Mouse (Mus musculus) ZHBTc4 (cell line): ENCODE data around the gene Slc48a1.

Experiments
- DNase-seq: peaks from one replicate; pipeline ENCODE4 v3.0.0-alpha.2; 2011; ENCODE audit warnings: low read depth, low spot score

The Slc48a1 gene

DNA sequence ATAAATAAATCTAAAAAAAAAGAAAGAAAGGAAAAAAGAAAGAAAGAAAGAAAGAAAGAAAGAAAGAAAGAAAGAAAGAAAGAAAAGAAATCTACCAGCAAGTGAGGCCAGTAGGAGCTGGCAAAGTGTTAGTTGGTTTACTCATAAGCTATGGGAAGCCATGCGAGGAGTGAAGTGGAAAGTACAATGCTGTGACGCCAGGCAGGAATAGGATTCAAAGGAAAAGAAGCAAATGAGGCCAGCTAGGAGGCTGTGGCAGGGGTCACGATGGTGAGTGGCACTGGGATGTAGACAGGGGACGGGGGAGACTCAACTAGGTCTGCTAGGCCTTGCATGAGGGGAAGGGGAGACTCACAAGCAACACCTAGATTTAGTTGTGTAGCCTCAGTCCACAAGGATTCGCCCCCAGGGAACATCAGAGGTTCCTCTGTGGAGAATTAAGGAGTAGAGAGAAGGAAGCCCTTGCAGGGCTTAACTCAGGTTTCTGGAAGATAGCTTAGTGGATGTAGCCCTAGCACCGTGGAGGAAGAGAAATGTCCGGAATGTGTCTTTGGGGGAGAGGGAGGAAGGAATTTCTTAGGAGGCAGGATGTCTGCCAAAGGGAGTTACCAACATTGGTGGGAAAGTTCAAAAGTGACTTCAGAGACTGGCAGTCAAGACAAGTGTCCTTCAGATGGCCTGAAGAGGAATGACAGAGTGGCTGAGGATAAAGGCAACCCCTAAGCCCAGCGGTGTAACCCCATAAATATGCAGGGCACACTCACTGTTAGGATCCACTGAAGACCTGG lies at the start of gene Slc48a1:
Slc48a1 (plus strand) TSS at position 210 of the 788 bp plus-strand sequence.
- DNase-seq = no peak

DNA sequence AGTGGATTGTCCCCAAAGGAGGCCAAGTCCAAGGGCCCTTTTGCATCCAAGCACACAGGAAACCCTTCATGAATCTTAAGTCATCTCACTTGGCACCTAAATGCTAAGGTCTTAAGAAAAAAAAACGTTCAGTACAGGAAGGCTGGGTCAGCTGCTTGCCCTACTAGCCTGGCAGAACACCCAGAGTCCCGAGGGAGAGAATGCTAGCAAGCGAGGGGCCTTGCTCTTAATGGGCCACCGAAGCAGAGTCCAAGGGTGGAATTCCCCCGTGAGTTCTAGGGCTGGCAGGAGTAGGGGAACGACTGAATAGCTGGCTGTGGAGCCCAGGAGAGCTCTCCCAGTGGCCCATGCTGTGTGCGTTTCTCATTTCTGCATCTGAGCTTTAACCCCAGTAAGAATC lies 49.5 kb upstream of the Slc48a1 start:
- no peak for DNase-seq

DNA sequence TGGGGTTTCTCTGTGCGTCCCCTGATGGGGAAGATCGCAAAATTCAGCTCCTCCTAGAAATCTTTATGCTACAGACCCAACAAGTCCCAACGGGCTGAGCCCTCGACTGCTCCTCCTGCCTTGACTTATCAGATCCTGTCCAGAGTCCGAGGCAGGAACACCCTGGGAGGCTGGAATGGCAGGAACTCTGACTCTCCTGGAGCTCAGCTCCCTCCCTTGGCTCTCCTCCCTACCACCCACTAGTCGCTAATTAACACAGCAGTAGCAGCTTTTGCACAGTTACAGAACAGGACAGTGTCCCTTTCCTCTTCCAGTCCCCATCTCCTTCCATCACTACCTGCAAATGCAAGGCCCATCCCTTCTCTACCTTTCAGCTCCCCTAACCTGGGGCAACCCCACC lies 48.0 kb upstream of the Slc48a1 start:
- no peak for DNase-seq

DNA sequence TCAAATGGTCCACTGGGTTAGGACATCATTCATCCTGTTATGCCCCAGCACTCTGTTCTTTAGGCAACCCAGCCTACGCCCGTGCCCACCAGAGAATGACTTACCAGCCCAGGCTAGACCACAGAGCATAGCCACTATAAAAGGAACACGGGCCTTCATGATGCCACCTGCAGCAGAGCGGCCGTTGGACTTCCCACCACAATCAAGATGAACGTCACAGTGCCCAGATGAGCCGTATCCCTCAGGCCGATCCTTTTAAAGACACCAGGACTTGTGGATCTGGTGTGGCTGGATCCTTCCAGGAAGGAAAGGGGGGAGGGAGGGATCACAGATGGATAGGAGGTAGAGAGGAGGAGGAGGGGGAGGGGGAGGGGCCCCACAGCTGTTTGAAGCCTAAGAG lies 47.2 kb upstream of the Slc48a1 start, which contains the start of gene Endou:
Endou (minus strand) TSS at position 229 of the 400 bp plus-strand sequence.
- no peak for DNase-seq

DNA sequence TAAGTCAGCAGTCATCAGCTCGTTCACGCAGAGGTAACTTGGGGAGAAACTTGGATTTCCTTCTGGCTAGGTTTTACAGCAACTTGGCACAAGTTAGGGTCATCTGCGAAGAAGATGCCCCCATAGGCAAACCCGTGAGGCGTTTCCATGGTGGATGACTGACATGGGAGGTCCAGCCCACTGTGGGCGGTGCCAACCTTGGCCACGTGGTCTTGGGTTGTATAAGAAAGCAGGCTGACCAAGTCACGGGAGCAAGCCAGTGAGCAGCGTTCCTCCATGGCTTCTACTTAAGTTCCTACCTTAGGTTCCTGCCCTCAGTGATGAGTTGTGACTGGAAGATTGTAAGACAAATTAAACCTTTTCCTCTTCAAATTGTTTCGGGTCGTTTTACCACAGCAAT lies 46.3 kb upstream of the Slc48a1 start:
- no peak for DNase-seq

DNA sequence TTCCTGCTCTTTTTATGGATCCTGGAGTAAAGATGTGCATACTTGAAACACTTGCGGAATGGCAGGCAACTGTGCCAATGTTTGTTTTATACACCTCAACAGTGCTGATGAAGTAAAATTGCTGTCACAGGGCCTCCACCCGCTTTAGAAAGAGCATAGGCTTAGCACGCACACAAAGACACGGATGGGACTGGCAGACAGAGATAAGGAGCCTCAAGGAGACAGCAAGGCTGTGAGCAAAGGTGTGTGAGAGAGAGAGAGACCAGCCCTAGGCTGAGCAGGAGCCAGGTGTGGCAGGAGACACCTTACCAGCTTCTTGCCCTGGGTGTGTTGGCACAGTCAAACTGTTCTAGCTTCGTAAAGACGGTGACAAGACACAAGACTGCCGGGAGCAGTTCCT lies 39.4 kb upstream of the Slc48a1 start:
- DNase-seq = no peak

DNA sequence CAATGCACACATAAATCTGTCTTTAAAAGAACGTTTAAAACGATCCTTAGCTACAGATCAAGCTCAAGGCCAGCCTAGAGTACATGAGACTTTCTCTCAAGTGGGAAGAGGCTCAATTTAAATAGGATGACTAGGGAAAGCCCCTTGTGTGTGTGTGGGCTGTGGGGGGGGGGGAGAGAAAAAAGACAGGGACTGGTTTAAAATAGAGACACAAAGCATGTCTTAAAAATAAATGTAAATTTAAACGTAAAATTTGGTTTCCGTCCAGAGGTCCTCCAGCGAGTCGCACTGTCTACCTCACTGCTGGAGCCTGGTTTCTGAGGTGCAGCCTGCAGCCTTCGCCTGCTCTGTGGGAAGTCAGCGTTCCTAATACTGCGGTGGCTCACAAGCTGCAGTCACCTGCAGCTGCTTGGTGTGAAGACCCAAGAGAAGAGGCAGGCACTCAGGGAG lies 38.0 kb upstream of the Slc48a1 start:
- DNase-seq = no peak

DNA sequence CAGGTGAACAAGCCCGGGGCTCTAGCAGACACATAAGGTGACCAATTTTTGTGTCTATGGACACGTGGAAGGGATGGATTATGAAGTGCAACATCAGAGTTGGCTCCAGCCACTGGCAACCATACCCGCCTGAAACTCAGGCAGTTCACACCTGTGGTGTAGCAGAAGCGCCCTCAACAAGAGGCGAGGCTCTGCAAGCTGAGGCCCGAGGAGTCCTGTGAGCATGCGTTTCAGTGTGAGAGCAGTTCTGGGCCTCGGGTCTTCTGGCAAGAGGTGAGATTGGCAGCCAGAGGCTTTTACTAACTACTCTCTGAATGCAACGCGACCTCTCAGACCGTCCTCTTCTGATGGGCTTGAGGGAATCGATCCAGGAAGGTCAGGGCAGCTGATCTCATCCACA lies 36.7 kb upstream of the Slc48a1 start:
- no peak for DNase-seq

DNA sequence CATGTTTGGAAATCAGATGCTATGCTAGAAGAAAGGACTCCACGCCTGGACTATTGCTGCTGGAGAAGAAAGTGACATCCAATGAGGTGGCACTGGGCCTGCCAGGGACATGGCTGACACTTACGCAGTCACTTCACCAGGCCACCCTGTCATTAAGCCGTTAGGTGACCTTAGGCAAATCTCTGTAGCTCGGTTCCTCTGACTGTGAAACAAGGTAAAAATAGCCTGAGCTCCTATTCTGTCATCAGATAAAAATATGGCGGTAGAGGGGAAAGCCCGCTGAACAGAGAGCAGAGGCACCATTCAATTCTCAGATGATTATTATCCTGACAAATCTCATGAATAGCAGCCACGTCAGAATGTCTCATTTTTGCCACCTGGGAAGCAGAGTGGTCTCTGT lies 36.2 kb upstream of the Slc48a1 start:
- DNase-seq = no peak

DNA sequence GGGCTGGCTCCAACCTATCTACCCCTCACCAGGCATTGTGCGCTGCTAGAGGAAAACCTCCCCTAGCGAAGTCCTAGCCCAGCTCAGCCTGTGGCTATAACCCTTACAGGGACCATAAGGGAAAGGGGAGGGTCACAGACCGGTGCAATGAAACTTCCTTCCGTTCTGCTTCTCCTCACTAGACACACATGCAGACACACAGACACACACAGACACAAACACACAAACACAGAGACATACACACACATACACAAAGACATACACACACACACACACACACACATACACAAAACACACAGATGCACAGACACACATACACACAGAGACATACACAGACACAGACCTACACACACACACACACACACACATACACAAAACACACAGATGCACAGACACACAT lies 35.7 kb upstream of the Slc48a1 start:
- no peak for DNase-seq

DNA sequence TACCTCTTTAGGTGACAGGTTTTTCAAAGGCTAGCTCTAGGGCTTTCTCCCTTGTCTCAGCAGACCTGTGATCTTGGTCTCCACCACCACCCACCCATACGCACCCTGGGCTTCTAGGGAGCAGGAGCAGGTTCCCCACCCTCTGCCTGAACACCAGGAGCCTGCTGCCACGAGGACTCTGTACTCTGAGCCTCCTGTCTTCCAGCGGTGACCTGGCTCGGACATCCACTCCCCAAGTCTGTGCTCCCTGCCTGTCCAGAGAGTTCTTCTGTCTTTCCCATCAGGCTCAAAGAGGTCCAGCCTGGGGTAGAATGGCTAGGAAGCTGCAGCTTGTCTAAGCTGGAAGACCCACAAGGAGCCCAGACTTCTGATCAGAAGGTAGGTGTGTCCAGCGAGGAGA lies 35.1 kb upstream of the Slc48a1 start:
- no peak for DNase-seq

DNA sequence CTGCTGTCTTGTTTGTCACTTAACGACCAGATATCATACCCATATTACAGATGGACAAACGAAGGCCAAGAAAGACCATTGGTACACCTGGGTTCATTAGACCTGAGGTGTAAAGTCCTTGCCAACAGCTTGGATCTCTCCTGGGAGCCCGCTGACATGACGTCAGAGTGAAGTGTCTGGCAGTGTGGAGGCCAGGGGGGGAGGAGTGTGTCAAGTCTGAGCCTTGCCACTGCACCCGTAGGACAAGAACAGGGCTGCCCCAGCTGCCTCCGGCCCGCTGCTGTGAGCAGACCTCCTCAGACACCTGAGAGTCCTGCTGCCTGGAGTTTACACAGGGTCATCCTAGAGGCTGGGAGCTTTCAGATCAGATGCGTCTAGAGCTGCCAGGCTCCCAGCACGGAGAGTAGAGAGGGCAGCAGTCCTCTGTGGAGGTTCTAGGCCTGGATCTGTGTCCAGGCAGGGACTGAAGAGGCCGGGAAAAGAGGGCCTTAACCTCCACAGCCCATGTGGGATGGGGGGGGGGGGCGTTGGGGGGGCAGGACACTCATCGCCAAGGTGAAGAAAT lies 34.3 kb upstream of the Slc48a1 start:
- no peak for DNase-seq

DNA sequence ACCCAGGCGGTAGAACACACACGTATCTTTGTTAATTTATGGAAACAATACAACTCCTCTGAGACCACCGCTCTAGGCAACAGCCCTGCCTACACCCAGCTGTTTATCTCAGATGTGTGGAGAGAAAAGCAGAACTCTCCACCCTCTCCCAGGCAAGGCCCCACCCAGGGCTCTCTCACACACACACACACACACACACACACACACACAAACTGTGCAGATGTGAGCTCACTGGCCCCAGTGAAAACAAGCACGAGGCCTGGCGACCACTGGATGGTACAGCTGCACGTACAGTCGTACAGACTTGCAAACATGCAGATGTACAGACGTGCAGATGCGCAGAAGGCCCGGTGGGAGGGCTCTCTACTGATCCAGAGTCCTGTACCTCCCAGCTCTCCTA lies 33.4 kb upstream of the Slc48a1 start:
- no peak for DNase-seq

DNA sequence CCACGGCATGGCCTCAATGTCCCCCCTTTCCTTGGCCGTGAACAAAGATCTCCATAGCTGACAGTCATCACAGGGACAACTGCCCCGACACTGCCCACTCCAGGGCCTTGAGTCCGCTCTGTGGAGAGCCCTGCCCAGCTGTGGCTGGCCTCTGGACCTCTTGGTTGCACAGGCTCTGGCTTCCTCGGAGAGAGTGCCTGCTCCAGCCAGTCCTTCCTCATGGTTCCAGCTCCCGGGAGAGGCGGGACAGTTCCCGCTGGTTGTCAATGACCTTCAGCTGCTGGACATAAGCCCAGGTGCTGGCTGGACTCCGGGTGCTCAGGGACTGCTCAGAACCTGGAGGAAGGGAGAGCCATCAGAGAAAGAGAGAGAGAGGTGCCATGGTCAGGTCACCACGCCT lies 33.0 kb upstream of the Slc48a1 start:
- DNase-seq = no peak

DNA sequence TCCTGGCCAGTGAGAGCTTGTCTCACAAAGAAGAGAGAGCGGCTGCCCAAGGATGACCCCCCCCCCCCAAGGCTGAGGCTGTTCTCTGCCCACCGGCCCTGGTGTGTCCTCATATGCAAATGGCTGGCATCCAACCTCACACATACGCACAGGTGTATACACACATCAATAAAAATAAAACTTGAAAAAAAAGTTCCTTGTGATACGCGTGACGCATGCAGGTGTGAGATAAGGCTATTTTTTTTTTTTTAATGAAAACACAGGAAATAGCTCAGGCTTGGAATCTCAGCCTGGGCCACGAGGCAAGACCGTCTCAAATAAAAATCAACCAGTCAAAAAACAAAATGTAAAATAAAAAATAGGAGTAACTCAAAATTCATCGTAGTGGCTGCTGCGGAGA lies 32.0 kb upstream of the Slc48a1 start:
- no peak for DNase-seq

DNA sequence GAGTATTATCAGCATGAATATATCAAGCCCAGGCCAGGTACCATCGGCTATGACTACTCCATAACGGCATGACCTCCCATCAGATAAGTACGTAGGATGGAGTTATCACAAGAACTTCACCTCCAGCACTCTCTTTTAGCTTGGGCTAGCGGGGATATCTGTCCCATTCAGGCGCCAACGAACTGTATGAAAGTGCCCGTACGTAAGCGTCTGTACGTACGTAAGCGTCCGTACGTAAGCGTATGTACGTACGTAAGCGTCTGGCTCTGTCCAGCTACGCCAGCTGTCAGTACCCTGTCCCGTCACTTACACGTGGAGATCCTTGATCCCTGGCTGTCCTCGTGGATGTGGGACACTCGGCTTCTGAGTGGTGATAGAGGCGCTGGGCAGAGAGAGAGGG lies 31.6 kb upstream of the Slc48a1 start:
- no peak for DNase-seq

DNA sequence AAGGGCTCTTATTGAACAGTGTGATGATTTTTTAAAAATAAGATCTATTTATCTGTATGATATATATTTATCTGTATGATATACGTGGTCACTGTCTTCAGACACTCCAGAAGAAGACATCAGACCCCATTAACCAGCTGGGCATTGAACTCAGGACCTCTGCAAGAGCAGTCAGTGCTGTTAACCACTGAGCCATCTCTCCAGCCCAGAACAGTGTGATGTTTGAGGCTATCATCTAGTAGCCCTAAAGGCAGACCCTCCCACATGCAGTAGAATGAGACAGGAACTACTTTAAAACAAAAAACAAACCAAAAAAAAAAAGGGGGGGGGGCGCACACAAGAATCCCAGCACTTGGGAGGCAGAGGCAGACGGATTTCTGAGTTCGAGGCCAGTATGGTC lies 30.8 kb upstream of the Slc48a1 start:
- no peak for DNase-seq

DNA sequence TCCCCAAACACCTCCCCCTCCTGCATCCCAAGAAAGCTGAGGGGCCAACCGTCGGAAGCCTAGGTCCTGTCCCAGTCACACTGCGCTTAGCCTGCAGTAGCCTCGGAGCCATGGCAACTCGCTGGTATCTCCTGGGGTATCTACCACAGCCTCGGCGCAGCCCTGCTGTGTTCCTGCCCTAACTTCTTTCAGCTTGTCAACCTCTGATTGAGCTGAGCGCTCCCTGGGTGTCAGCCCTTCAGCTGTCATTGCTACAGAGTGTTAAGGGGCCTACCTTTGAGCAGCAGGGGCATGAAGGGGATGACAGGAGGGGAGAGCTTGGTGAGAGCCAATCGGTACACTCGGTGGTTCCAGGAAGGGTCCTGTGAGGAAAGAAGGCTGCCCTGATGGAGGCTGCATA lies 30.0 kb upstream of the Slc48a1 start:
- DNase-seq = no peak

DNA sequence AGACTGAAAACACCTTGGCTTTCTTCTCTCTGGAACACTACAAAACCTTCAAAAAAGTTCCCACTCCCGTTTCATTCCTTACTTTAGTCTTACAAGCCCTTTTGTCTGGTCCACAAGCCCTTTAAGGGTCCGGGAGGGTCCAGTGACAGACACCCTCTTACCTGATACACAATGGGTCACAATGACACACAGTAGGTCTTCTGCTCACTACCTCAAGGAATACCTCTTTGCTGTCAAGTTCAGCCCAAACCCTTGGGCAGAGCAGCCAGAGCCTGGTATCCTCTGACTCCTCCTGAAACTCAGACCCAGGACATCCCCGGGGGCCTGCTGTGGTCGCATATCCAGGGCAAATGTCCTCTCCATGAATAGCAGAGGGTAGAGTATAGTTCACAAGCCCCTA lies 29.4 kb upstream of the Slc48a1 start:
- DNase-seq = no peak

DNA sequence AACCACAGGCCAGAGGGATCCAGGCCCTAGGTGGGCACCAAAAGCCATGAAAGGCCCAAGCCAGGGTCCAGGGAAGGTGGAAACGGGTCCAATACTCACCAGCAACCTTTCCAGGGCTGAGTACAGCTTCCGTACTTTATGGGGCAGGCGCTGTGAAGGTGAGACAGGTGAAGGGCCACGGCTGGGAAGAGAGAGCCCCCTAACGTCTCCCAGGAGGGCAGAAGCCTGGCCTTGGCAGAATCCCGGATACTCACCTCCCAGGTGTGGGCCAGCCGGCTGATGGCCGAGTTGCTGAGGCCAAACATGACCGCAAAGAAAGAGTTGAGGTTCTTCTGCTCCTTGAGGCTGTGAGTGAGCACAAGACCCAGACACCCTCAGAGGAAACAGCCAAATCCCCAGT lies 28.9 kb upstream of the Slc48a1 start:
- no peak for DNase-seq

DNA sequence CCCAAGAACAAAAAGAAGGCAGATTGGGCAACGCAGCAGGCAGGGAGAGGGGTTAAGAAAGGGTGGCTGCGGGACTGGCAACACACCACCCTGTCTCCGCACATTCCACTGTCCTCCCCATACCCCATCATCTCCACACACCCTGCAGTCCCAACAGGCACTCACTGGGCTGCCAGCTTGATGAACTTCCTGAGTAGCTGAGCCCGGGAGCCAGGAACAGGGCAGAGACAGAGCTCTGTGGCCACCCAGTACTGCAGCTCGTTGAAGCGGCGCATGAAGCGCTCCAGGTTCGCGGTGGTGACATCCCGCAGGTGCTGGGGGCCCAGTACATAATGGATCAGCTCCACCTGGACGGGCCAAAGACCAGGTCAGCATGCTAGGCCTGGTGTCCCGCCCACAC lies 28.5 kb upstream of the Slc48a1 start:
- no peak for DNase-seq

DNA sequence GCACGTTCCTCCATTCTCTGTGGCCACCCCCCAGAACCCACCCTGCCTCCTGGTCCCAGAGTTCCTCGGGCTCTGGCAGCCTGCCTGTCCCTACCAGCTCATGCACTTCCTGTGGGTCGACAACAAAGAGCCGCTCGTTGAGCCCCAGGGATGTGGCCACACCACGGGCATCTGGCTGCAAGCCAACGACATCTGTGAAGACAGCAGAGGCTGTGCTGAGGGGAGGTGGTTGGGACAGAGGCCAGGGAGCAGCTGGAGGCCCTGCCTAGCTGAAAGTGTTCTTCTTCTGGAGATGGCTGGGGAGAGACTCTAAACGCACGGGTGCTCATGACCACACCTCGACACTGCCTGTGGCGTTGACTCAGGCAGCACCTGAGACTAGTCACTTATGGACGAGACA lies 27.6 kb upstream of the Slc48a1 start:
- peak; percentile 36 for DNase-seq

DNA sequence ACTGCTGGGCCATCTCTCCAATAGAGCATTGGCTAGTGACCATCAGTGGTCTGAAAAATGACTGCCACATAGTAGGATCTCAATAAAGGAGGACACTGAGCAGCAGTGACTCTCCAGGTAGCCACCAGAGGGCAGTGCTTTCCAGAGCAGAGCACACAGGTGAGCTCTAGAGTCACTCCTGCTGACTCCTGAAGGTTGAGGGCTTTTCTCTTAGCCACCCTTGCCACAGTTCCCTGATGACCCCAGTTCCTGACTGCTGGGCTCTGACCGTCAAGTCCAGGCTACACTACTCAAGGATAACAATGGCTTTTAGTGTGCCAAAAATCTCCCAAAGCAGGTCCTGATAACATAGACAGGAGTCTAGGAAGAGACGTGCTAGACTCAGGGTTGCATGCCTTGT lies 26.6 kb upstream of the Slc48a1 start:
- peak; percentile 64 for DNase-seq

DNA sequence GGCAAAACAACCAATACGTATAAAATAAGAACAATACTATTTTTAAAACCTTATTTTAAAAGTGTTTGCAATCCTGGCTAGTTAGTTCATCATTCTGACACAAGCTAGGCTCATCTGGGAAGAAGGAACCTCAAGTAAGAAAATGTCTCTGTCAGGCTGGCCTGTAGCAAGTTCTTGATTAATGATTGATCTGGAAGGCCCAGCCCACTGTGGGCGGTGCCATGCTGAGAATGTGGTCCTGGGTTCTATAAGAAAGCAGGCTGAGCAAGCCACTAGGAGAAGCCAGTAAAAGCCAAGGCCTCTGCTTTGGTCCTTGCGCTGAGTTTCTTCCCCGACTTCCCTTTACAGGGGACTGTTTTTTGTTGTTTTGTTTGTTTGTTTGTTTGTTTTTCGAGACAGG lies 25.8 kb upstream of the Slc48a1 start:
- no peak for DNase-seq
